Mouse (Mus musculus): Measurements from ENCODE around the gene Gpatch1. TPM values are rescaled to one million over a fixed set of nuclear protein-coding genes. Genes with fewer than 3 reads are reported as not detected.
"Not testable (repeated sequence)": the region's sequence is repeated elsewhere in the genome, so short reads cannot be mapped to it uniquely, and the experiment has no call there.

Gpatch1 gene
- total RNA-seq, 2 experiments from 2014 or later = 2.9 to 3.0 TPM

DNA sequence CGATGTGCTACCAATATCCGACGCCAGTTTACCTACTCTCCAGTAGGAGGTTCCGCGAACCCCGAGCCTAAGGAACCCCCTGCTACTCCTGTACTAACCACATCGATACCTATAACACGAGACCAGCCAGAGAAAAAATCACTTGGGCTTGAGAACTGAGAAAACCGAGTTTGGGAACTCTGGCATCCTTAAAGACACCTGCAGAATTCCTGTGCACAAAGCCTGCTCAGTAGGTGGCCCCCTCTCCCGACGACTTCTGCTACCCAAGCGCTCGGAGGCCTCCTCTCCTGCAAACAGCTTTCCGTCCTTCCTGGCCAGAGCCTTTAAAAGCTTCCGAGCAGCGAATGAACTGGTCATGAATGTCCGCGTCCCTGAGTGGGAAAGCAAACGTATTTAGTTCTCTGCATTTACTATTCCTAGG is 15.0 kb upstream of the Gpatch1 start:
- ATAC-seq (replicated peaks; ENCODE audit: low FRiP score, poor library complexity, severe bottlenecking) = 0 out of 2 replicates have a peak, but pooled peaks have one; percentile 3

- no peak for ATAC-seq (replicated peaks; ENCODE audit: low FRiP score, poor library complexity, severe bottlenecking)
Observed at GRCm38 (mm10) chr7:35331590-35331989, 13.3 kb upstream of the Gpatch1 start.

- ATAC-seq (replicated peaks; ENCODE audit: low FRiP score, poor library complexity, severe bottlenecking) = no peak
Observed at GRCm38 (mm10) chr7:35322732-35323420, 4.6 kb upstream of the Gpatch1 start.

GRCm38 (mm10) chr7:35322161-35322560 is 3.9 kb upstream of the Gpatch1 start:
- no peak for ATAC-seq (replicated peaks; ENCODE audit: low FRiP score, poor library complexity, severe bottlenecking)

DNA sequence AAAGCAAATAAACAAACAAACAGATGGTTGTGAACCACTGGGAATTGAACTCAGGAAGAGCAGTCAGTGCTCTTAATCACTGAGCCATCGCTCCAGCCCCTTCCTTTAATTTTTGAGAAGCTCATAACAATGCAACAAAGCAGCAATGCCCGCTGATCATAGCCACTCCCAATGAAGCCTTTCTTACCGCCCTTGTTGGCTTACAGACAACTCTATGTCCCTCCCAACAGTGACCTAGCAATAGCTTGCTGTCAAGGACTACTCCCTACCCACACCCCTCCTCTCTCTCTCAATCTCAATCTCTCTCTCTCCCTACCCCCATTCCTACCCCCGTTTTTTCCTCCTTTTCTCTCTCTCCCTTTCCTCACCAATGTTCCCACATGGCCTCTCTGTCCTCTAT is 1.5 kb upstream of the Gpatch1 start:
- no peak for ATAC-seq (replicated peaks; ENCODE audit: low FRiP score, poor library complexity, severe bottlenecking)

DNA sequence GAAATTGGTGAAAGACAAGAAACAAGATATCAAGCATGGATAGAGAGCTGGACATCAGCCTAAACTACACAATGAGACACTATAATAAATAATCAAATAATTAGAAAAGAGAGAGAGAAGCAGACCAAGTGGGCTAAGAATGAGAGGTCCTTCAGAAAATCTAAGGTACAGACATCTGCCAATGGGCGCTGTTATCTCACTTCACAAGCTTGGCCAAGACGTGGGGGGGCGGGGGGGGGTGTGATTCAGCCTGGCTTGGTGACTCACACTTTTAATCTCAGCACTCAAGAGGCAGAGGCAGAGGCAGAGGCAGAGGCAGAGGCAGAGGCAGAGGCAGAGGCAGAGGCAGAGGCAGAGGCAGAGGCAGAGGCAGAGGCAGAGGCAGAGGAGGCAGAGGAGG is 981 bp upstream of the Gpatch1 start:
- ATAC-seq (replicated peaks; ENCODE audit: low FRiP score, poor library complexity, severe bottlenecking) = not testable (repeated sequence)

DNA sequence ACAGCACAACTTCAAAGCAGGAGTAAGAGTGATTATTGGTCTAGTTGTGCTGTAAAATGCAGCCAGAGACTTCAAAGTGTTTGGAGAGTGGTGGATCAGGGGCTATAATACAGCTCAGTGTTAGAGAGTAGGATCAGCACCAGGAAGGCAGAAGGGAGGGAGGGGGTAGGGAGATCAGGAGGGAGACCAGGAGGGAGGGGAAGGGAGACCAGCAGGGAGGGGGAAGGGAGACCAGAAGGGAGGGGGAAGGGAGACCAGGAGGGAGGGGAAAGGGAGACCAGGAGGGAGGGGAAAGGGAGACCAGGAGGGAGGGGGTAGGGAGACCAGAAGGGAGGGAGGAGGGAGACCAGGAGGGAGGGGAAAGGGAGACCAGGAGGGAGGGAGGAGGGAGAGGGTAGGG is 4.1 kb downstream of the Gpatch1 start:
- ATAC-seq (replicated peaks; ENCODE audit: low FRiP score, poor library complexity, severe bottlenecking) = no peak

GRCm38 (mm10) chr7:35311214-35311613 is 7.0 kb downstream of the Gpatch1 start:
- no peak for ATAC-seq (replicated peaks; ENCODE audit: low FRiP score, poor library complexity, severe bottlenecking)

GRCm38 (mm10) chr7:35300792-35301191 is 17.4 kb downstream of the Gpatch1 start:
- ATAC-seq (replicated peaks; ENCODE audit: low FRiP score, poor library complexity, severe bottlenecking) = no peak

- ATAC-seq (replicated peaks; ENCODE audit: low FRiP score, poor library complexity, severe bottlenecking) = no peak
Observed at GRCm38 (mm10) chr7:35299656-35300055, 18.6 kb downstream of the Gpatch1 start.

DNA sequence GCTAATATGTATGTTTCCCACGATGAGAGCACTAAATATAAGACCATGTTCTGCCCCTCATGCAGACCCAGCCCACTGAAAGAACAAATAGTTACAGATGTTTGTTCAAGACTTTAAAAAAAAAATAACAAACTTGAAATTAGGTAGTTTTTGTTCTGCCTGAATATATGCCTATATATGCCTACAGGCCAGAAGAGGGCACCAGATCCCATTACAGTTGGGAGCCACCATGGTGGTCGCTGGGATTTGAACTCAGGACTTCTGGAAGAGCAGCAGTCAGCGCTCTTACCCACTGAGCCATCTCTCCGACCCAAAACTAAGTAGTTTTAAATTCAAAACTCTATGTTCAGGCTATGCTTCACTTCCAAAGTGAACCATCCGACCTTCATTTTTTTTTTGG is 20.4 kb downstream of the Gpatch1 start:
- no peak for ATAC-seq (replicated peaks; ENCODE audit: low FRiP score, poor library complexity, severe bottlenecking)

- no peak for ATAC-seq (replicated peaks; ENCODE audit: low FRiP score, poor library complexity, severe bottlenecking)
Observed at GRCm38 (mm10) chr7:35295631-35296030, 22.6 kb downstream of the Gpatch1 start.

GRCm38 (mm10) chr7:35293464-35293863 is 24.8 kb downstream of the Gpatch1 start:
- no peak for ATAC-seq (replicated peaks; ENCODE audit: low FRiP score, poor library complexity, severe bottlenecking)

DNA sequence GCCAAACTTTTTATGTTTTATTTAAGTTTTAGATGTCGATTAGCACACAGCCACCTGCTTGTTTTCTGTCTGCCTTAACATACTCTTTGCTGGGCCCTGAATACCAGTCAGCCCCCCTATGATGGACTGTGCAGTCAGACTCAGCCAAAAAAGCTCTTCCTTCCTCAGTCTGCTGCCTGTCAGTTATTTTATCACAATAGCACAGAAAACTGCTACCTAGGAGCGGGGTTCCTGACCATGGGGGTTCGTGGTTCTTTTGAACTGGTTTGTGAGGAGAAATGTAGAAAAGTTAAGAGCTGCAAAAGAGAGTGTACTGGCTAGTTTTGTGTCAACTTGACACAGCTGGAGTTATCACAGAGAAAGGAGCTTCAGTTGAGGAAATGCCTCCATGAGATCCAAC is 39.3 kb downstream of the Gpatch1 start:
- no peak for ATAC-seq (replicated peaks; ENCODE audit: low FRiP score, poor library complexity, severe bottlenecking)

DNA sequence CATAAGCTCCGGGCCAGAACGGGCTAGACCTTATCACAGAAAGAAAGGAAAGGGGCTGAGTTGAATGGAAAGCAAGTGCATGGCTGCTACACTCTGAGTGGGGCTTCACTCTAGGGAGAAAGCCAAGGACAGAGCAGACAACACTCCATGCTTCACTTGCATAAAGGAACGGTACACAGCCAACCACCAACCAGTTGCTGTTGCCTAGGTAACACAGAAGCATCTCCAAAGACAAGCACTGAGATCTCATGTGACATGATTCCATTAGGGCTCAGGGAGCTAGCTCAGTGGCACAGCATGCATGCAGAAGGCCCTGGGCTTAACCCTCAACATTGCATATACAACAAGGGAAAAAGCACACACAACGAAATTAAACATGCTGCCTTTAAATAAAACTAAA is 40.8 kb downstream of the Gpatch1 start:
- ATAC-seq (replicated peaks; ENCODE audit: low FRiP score, poor library complexity, severe bottlenecking) = no peak

DNA sequence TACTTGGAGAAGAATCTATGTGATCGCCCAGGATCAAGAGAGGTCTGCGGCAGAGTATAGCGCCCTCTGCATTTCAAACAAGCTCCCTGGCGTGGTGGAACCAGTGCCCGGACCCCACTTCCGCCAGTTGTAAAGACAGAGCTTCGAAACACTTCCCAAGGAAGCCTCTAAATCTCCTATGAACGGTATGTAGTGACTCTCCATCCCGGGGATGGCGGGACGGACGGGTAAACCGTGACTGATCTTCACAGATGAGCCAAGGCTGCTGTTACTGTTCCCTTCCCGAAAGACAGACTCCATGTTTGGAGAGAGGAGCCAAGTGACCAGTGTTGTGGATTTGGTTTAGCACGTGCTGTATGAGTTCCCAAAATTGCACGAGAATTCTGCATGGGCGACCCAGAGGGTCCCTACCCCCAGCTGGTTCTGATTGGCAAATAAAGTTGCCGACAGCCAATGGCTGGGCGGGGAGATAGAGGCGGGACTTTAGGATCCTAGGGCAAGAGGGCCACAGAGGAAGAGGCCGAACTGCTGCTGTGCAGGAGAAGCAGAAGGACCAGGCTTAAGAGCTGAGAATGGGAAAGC is 48.7 kb downstream of the Gpatch1 start:
- ATAC-seq (replicated peaks; ENCODE audit: low FRiP score, poor library complexity, severe bottlenecking) = no peak

GRCm38 (mm10) chr7:35267841-35268240 is 50.4 kb downstream of the Gpatch1 start:
- no peak for ATAC-seq (replicated peaks; ENCODE audit: low FRiP score, poor library complexity, severe bottlenecking)

DNA sequence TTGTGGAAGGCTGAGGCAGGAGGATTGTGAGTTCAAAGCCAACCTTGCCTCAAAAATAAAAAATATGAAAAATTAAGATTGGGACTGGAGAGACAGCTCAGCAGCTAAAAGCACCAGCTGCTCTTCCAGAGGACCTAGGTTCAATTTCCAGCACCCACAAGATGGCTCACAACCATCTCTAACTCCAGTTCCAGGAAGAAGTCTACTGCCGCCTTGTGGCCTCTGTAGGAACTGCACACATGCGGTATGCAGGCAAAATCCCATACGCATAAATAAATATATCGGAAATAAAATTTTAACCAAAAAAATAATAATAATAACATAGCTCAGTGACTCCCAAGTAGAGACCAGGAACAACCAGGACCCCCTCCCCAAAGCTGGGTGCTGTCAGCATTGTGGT is 51.6 kb downstream of the Gpatch1 start:
- no peak for ATAC-seq (replicated peaks; ENCODE audit: low FRiP score, poor library complexity, severe bottlenecking)

GRCm38 (mm10) chr7:35264746-35265145 is 53.5 kb downstream of the Gpatch1 start:
- ATAC-seq (replicated peaks; ENCODE audit: low FRiP score, poor library complexity, severe bottlenecking) = no peak

GRCm38 (mm10) chr7:35263595-35264489 is 54.4 kb downstream of the Gpatch1 start:
- no peak for ATAC-seq (replicated peaks; ENCODE audit: low FRiP score, poor library complexity, severe bottlenecking)

DNA sequence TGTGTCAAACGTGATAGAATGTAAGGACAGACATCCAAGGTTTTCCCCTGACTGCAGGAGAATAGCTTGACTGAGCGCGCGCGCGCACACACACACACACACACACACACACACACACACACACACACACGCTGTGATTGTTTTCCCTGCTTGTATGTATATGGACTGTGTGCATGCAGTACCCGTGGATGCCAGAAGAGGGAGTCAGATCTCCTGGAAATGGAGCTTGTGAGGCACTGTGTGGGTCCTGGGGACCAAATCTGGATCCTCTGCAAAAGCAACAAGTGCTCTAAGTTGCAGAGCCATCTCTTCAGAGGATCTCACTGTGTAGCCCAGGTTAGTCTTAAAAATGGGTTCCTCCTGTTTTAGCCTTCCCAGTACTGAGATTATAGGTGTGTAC is 58.9 kb downstream of the Gpatch1 start:
- no peak for ATAC-seq (replicated peaks; ENCODE audit: low FRiP score, poor library complexity, severe bottlenecking)

Measured in erythroid progenitor cell, adult 5-6 weeks (primary cell).